Mouse (Mus musculus): Measurements from ENCODE around the gene Ddx25.
A peak's percentile ranks its signal among the peaks of the same experiment; 100 is the strongest.

Gene Ddx25

GRCm38 (mm10) chr9:35541024-35541423, 17.3 kb downstream of the Ddx25 start:
- DNase-seq = no peak

GRCm38 (mm10) chr9:35539001-35539750, 19.2 kb downstream of the Ddx25 start:
- DNase-seq = no peak

GRCm38 (mm10) chr9:35535876-35536275, 22.5 kb downstream of the Ddx25 start:
- DNase-seq = no peak

GRCm38 (mm10) chr9:35535110-35535509, 23.2 kb downstream of the Ddx25 start:
- no peak for DNase-seq

GRCm38 (mm10) chr9:35533266-35533665, 25.1 kb downstream of the Ddx25 start:
- DNase-seq = no peak

GRCm38 (mm10) chr9:35529796-35530195, 28.5 kb downstream of the Ddx25 start:
- no peak for DNase-seq

GRCm38 (mm10) chr9:35529141-35529540, 29.2 kb downstream of the Ddx25 start:
- DNase-seq = no peak

- DNase-seq = peak; percentile 79
These were observed 34.4 kb downstream of the Ddx25 start for GRCm38 (mm10) chr9:35523941-35524411.

GRCm38 (mm10) chr9:35523541-35523940, 34.8 kb downstream of the Ddx25 start:
- DNase-seq = peak; percentile 76

GRCm38 (mm10) chr9:35522821-35523515, 35.4 kb downstream of the Ddx25 start:
- no peak for DNase-seq

- no peak for DNase-seq
These were observed 36.1 kb downstream of the Ddx25 start for GRCm38 (mm10) chr9:35522241-35522640.

- DNase-seq = no peak
These were observed 37.5 kb downstream of the Ddx25 start for GRCm38 (mm10) chr9:35520631-35521348.

- DNase-seq = no peak
These were observed 40.2 kb downstream of the Ddx25 start, which contains the start of gene Gm1113 for GRCm38 (mm10) chr9:35518169-35518568. TSS of gene Gm1113 (minus strand) at chr9:35518269.

- DNase-seq = no peak
These were observed 41.6 kb downstream of the Ddx25 start for GRCm38 (mm10) chr9:35516711-35517110.

GRCm38 (mm10) chr9:35516182-35516581, 42.1 kb downstream of the Ddx25 start:
- no peak for DNase-seq

- no peak for DNase-seq
These were observed 44.4 kb downstream of the Ddx25 start for GRCm38 (mm10) chr9:35513900-35514299.

GRCm38 (mm10) chr9:35508234-35508633, 50.1 kb downstream of the Ddx25 start:
- DNase-seq = peak; percentile 73

GRCm38 (mm10) chr9:35502361-35503000, 55.8 kb downstream of the Ddx25 start:
- DNase-seq = no peak

- no peak for DNase-seq
These were observed 58.4 kb downstream of the Ddx25 start for GRCm38 (mm10) chr9:35499946-35500345.

- DNase-seq = no peak
These were observed 62.9 kb downstream of the Ddx25 start for GRCm38 (mm10) chr9:35495471-35495870.

GRCm38 (mm10) chr9:35494937-35495336, 63.4 kb downstream of the Ddx25 start:
- no peak for DNase-seq

GRCm38 (mm10) chr9:35493733-35494092, 64.6 kb downstream of the Ddx25 start:
- DNase-seq = no peak

Data from layer of hippocampus, adult 9-11 months (tissue).